Mouse (Mus musculus) stomach, postnatal 0 days (tissue): Measurements from ENCODE around the gene Unc13b.

Source experiments
- CTCF ChIP-seq: IDR thresholded peaks from 2 replicates; pipeline ENCODE4 v1.5.1; 2016; ENCODE audit warnings: antibody characterized with exemption, low read depth, mild to moderate bottlenecking, moderate library complexity
- EP300 ChIP-seq: optimal IDR thresholded peaks from 2 replicates; pipeline ENCODE3; 2016; ENCODE audit warnings: antibody characterized with exemption

GRCm38 (mm10) chr4:43259435-43259834 lies 200.7 kb downstream of the Unc13b start:
- TF ChIP-seq CTCF (no peak), EP300 (no peak)
